ENCODE assay signal across 10 mouse cellular contexts in the genomic region with DNA sequence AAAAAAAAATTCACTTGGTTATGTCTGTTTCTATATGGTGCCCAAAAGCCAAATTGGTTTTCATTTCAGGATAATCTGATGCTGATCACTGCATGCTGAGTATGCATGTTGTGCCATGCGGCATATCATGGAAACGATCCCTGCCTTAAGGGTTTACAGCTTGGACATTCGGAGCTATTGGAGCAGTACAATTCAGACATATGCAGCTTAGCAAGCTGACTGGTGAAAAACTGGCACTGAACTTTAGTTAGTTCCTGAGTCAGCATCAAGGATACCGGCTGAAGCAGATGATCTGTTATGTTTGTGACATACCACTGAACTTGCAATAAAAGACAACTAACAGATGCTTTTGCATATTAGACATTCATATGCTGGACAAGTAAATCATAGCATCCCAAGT.
"Had no signal": no experiment of that assay in that cellular context is flagged by ENCODE, and none has a peak within 500 bp of the region (broad histone marks: within the 10 kb centered on the region; RNA-seq: fewer than 3 reads in every experiment).

No protein-coding gene starts in this region.

- H3K9ac ChIP-seq: limb, embryonic 12.5 days; liver, embryonic 13.5 days; neural tube, embryonic 12.5 days had no signal

- H3K36me3 ChIP-seq: limb, embryonic 12.5 days; liver, embryonic 13.5 days; neural tube, embryonic 12.5 days had no signal

- H3K4me2 ChIP-seq: limb, embryonic 12.5 days; liver, embryonic 13.5 days; neural tube, embryonic 12.5 days had no signal

- H3K27ac ChIP-seq: limb, embryonic 12.5 days; liver, embryonic 13.5 days; neural tube, embryonic 12.5 days; stomach, postnatal 0 days had no signal

- H3K9me3 ChIP-seq: limb, embryonic 12.5 days; liver, embryonic 13.5 days; neural tube, embryonic 12.5 days had no signal

- H3K4me1 ChIP-seq: limb, embryonic 12.5 days; liver, embryonic 13.5 days; neural tube, embryonic 12.5 days had no signal

- H3K27me3 ChIP-seq: limb, embryonic 12.5 days; liver, embryonic 13.5 days; neural tube, embryonic 12.5 days had no signal

- H3K4me3 ChIP-seq: limb, embryonic 12.5 days; liver, embryonic 13.5 days; neural tube, embryonic 12.5 days had no signal

- DNase-seq: kidney, postnatal 10 days; kidney, postnatal 4 days; liver; liver, embryonic 13.5 days; lung, adult 18-20 months; midbrain, embryonic 14.5 days; thymus, postnatal 14 days had no signal
